8 mouse cellular contexts compared by ENCODE assay signal in the genomic region with DNA sequence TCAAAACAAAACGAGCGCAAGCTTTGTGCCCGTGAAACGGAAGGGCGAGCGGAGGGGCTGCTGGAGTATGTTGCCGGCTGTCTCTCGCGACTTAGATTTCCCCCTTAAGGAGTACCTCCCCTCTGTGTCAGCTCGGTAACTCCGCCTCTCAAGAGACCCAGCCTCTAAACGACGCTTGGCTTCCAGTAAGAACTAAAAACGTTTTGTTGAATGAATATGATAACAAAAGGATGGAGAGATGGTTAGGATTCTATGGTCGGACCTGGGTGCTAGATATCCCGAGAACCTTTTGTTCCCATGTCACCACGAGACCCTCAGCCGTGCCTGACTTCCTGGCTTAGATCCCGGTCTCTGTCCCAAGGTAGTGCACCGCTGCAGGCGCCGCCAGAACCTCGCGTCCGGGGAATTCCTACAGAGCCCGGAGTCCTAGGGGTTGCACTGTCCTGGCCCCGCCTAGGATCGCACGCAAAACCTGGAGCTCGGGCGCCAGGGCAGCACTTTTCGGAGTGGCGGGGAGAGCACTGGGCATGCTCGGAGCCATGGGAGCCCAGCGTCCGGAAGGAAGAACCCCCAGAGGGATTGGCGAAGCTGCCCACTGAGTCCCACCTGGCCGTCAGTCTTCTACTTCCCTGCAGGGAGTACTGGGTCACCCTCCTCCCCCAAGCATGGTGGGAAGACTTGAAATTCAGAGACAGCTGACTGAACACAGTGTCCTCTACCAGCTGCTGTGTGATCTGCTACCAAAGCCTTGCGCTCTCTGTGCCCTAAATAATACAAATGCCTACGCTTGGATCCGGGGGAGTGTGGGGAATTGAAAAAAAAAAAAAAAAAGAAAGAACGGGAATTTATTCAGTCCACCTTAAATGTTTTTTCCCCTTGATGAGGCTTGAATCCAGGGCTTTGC. TPM values are rescaled to one million over a fixed set of nuclear protein-coding genes. Genes with fewer than 3 reads are reported as not detected.
A peak's percentile ranks its signal among the peaks of the same experiment; 100 is the strongest.
DNase-seq lines count a peak whose midpoint lies in the region; ATAC-seq and TF ChIP-seq lines count a peak whose summit lies in the region.

Gene Ptpn3 (minus strand): TSS at position 428 of the 904 bp plus-strand sequence.

- no peaks in the 10 kb centered on the region for H3K9me3 ChIP-seq in hindbrain, embryonic 11.5 days (ENCODE audit: control insufficient read depth, low read length)
- H3K9me3 ChIP-seq in lung, embryonic 14.5 days (ENCODE audit: low read depth, low read length), result no peaks in the 10 kb centered on the region

- peak within 1 kb of the TSS; percentile 57; the same call in 1 of the 2 replicates for H3K9ac ChIP-seq in hindbrain, embryonic 11.5 days (ENCODE audit: low read depth, low read length)
- H3K9ac ChIP-seq in lung, embryonic 14.5 days, result peak within 1 kb of the TSS; percentile 43

- peak; percentile 79 for ATAC-seq in hindbrain, embryonic 11.5 days (ENCODE audit: low FRiP score)
- ATAC-seq in lung, embryonic 14.5 days (ENCODE audit: insufficient read depth), result peak; percentile 93

- H3K4me3 ChIP-seq in hindbrain, embryonic 11.5 days (ENCODE audit: low read depth, low read length), result peak within 1 kb of the TSS; percentile 77
- H3K4me3 ChIP-seq in lung, embryonic 14.5 days (ENCODE audit: low read depth, low read length), result peak within 1 kb of the TSS; percentile 79

- under 1% methylated on average over 42 of the region's 42 CpGs for WGBS in hindbrain, embryonic 11.5 days
- WGBS in lung, embryonic 14.5 days, result under 1% methylated on average over 42 of the region's 42 CpGs

- TF ChIP-seq CTCF in lung, embryonic 14.5 days (IDR thresholded peaks at IDR 0.05; ENCODE audit: low read depth), result no peak

- H3K36me3 ChIP-seq in hindbrain, embryonic 11.5 days (ENCODE audit: control insufficient read depth, insufficient read depth, low read length), result no peaks in the 10 kb centered on the region
- no peaks in the 10 kb centered on the region for H3K36me3 ChIP-seq in lung, embryonic 14.5 days (ENCODE audit: insufficient read depth)

- peaks cover 2% of the 10 kb centered on the region; the same call in 1 of the 2 replicates for H3K4me1 ChIP-seq in hindbrain, embryonic 11.5 days (replicated peaks; ENCODE audit: control insufficient read depth, insufficient read depth, low read length)
- peaks cover 5% of the 10 kb centered on the region; the same call in 1 of the 2 replicates for H3K4me1 ChIP-seq in lung, embryonic 14.5 days (ENCODE audit: insufficient read depth)

- no peak within 1 kb of the TSS for H3K27ac ChIP-seq in hindbrain, embryonic 11.5 days (ENCODE audit: low read depth, low read length)
- H3K27ac ChIP-seq in lung, embryonic 14.5 days (ENCODE audit: low read depth), result peak within 1 kb of the TSS; percentile 81

- H3K27me3 ChIP-seq in hindbrain, embryonic 11.5 days (ENCODE audit: control insufficient read depth, insufficient read depth, low read length), result peaks cover 33% of the 10 kb centered on the region
- peaks cover 11% of the 10 kb centered on the region; the same call in 1 of the 2 replicates for H3K27me3 ChIP-seq in lung, embryonic 14.5 days (ENCODE audit: insufficient read depth, low read length)

- peak; percentile 96 for DNase-seq in R1 (ENCODE audit: low read depth, low spot score)
- DNase-seq in cerebellum, postnatal 25 days, result peak; percentile 88 to 89
- DNase-seq in frontal cortex, postnatal 14 days (ENCODE audit: low spot score in 2 of 2), result peak; percentile 60 to 63
- DNase-seq in hindbrain, embryonic 11.5 days (ENCODE audit: low spot score), result peak; percentile 84
- DNase-seq in layer of hippocampus, adult 9-10 months (ENCODE audit: low spot score), result peak; percentile 43
- DNase-seq in lung, embryonic 14.5 days, result peak; percentile 91
- DNase-seq in ovary, postnatal 10 days (ENCODE audit: low spot score), result peak; percentile 67
- peak; percentile 52 for DNase-seq in thymus, postnatal 14 days

- peak within 1 kb of the TSS; percentile 98 for H3K4me2 ChIP-seq in hindbrain, embryonic 11.5 days (replicated peaks; ENCODE audit: low read depth, low read length)
- peak within 1 kb of the TSS; percentile 90 for H3K4me2 ChIP-seq in lung, embryonic 14.5 days

RNA-seq across cellular contexts. Expression of gene Ptpn3, which starts in this region (rescaled TPM):
- 1.9 and 3.4 TPM in 2 replicates for polyA plus RNA-seq in hindbrain, embryonic 11.5 days (2014; fragmentation: Nextera tagmentation; extraction: Ambion mirVana)
- polyA plus RNA-seq in lung, embryonic 14.5 days (2014; fragmentation: Nextera tagmentation; extraction: Ambion mirVana), result 4.4 and 4.9 TPM in 2 replicates

Comparison
In these comparisons a context has a peak if more than half of its experiments do, and no peak if none do; other contexts are left out.
1. DNase-seq: peak in every context shown above with its lines; median percentile 96 in R1; 91 in lung, embryonic 14.5 days; 88 in cerebellum, postnatal 25 days; 84 in hindbrain, embryonic 11.5 days; 67 in ovary, postnatal 10 days; 62 in frontal cortex, postnatal 14 days; 52 in thymus, postnatal 14 days; 43 in layer of hippocampus, adult 9-10 months.